Mouse (Mus musculus): ENCODE data around the gene Scn11a. TPM values are rescaled to one million over a fixed set of nuclear protein-coding genes. Genes with fewer than 3 reads are reported as not detected.

Scn11a gene
- polyA plus RNA-seq, 1 experiment: 0.26 TPM

GRCm38 (mm10) chr9:119728412-119729097 lies 96.7 kb downstream of the Scn11a start:
- no peak overlapping the region for H3K4me3 ChIP-seq (ENCODE audit: control insufficient read depth, low read depth, low read length)
- H3K27ac ChIP-seq (ENCODE audit: control insufficient read depth, insufficient read depth, low read depth, low read length): no peak overlapping the region
- no peaks in the 10 kb centered on the region for H3K36me3 ChIP-seq (ENCODE audit: control insufficient read depth, insufficient read depth, low read length)
- peaks cover 3% of the 10 kb centered on the region for H3K4me1 ChIP-seq (ENCODE audit: control insufficient read depth, insufficient read depth, low read length)
- H3K27me3 ChIP-seq (ENCODE audit: control insufficient read depth, insufficient read depth, low read length): no peaks in the 10 kb centered on the region
- TF ChIP-seq POLR2A (IDR thresholded peaks at IDR 0.05; ENCODE audit: control insufficient read depth, low read depth, low read length): no peak
- TF ChIP-seq CTCF (IDR thresholded peaks at IDR 0.05; ENCODE audit: control insufficient read depth, insufficient read depth, insufficient replicate concordance, low read depth, low read length): no peak

DNA sequence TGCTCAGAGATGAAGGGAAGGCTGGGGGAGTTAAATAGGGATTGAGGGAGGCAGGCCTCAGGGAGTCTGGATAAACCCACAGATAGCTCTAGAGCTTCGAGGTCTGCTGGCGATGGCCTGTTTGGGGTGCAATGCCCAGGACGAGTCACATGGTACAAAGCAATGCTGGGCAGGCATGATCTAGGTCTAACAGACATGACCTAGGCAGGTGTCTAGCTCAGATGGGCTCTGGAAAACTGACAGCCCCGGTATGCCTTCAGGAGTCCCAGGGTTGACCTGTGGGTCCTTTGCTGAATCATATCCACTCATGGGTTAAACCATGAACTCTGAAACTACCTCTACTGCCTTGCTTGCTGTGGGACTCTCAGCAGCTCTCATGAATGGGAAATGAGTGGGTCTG lies 98.3 kb downstream of the Scn11a start:
- TF ChIP-seq POLR2A (IDR thresholded peaks at IDR 0.05; ENCODE audit: control insufficient read depth, low read depth, low read length) (no peak), CTCF (IDR thresholded peaks at IDR 0.05; ENCODE audit: control insufficient read depth, insufficient read depth, insufficient replicate concordance, low read depth, low read length) (no peak)
- no peak overlapping the region for H3K27ac ChIP-seq (ENCODE audit: control insufficient read depth, insufficient read depth, low read depth, low read length)
- H3K4me3 ChIP-seq (ENCODE audit: control insufficient read depth, low read depth, low read length): no peak overlapping the region
- no peaks in the 10 kb centered on the region for H3K36me3 ChIP-seq (ENCODE audit: control insufficient read depth, insufficient read depth, low read length)
- no peaks in the 10 kb centered on the region for H3K27me3 ChIP-seq (ENCODE audit: control insufficient read depth, insufficient read depth, low read length)
- peaks cover 3% of the 10 kb centered on the region for H3K4me1 ChIP-seq (ENCODE audit: control insufficient read depth, insufficient read depth, low read length)

DNA sequence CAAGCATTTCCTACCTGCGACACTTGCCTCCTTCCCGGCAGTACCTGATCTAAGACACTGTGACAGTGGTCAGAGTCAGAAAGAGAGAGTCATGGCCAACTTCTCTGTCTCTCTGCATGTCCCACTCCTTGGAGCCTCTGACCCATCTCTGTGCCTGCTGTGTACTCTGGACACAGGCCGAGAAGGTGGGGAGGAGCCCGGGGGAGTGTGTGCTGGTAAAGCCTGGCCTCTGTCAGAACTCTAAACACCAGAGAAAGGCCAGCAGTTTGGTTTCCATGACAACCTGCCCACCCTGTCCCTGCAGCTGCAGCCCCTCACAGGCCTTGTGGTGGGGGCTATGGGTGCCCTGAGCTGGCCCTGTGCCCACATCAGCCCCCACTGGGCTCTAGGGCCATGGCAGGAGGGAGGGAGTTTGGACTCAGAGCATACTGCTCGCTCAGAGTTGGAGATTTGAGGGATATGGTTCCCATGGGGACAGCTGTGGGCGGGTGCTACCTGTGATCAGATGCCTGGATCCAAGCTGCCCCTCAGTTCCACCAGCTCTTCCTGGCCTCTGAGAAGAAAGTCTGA lies 99.9 kb downstream of the Scn11a start:
- Histone ChIP-seq H3K4me3 (ENCODE audit: control insufficient read depth, low read depth, low read length) (no peak overlapping the region), H3K27ac (ENCODE audit: control insufficient read depth, insufficient read depth, low read depth, low read length) (no peak overlapping the region), H3K27me3 (ENCODE audit: control insufficient read depth, insufficient read depth, low read length) (no peaks in the 10 kb centered on the region), H3K36me3 (ENCODE audit: control insufficient read depth, insufficient read depth, low read length) (no peaks in the 10 kb centered on the region), H3K4me1 (ENCODE audit: control insufficient read depth, insufficient read depth, low read length) (peaks cover 3% of the 10 kb centered on the region)
- TF ChIP-seq POLR2A (IDR thresholded peaks at IDR 0.05; ENCODE audit: control insufficient read depth, low read depth, low read length) (no peak), CTCF (IDR thresholded peaks at IDR 0.05; ENCODE audit: control insufficient read depth, insufficient read depth, insufficient replicate concordance, low read depth, low read length) (no peak)

GRCm38 (mm10) chr9:119719222-119719621 lies 106.0 kb downstream of the Scn11a start, which contains the start of gene Scn10a:
Scn10a (minus strand) TSS chr9:119719322.
- no peak within 1 kb of the TSS for H3K27ac ChIP-seq (ENCODE audit: control insufficient read depth, insufficient read depth, low read depth, low read length)
- peaks cover 2% of the 10 kb centered on the region for H3K4me1 ChIP-seq (ENCODE audit: control insufficient read depth, insufficient read depth, low read length)
- H3K4me3 ChIP-seq (ENCODE audit: control insufficient read depth, low read depth, low read length): no peak within 1 kb of the TSS
- no peak for TF ChIP-seq POLR2A (IDR thresholded peaks at IDR 0.05; ENCODE audit: control insufficient read depth, low read depth, low read length)
- no peak for TF ChIP-seq CTCF (IDR thresholded peaks at IDR 0.05; ENCODE audit: control insufficient read depth, insufficient read depth, insufficient replicate concordance, low read depth, low read length)
- H3K36me3 ChIP-seq (ENCODE audit: control insufficient read depth, insufficient read depth, low read length): no peaks in the 10 kb centered on the region
- H3K27me3 ChIP-seq (ENCODE audit: control insufficient read depth, insufficient read depth, low read length): no peaks in the 10 kb centered on the region

- Histone ChIP-seq H3K27me3 (ENCODE audit: control insufficient read depth, insufficient read depth, low read length) (no peaks in the 10 kb centered on the region), H3K4me1 (ENCODE audit: control insufficient read depth, insufficient read depth, low read length) (no peaks in the 10 kb centered on the region), H3K36me3 (ENCODE audit: control insufficient read depth, insufficient read depth, low read length) (no peaks in the 10 kb centered on the region), H3K4me3 (ENCODE audit: control insufficient read depth, low read depth, low read length) (no peak overlapping the region), H3K27ac (ENCODE audit: control insufficient read depth, insufficient read depth, low read depth, low read length) (no peak overlapping the region)
- TF ChIP-seq CTCF (IDR thresholded peaks at IDR 0.05; ENCODE audit: control insufficient read depth, insufficient read depth, insufficient replicate concordance, low read depth, low read length): no peak
- no peak for TF ChIP-seq POLR2A (IDR thresholded peaks at IDR 0.05; ENCODE audit: control insufficient read depth, low read depth, low read length)
Measured at GRCm38 (mm10) chr9:119706700-119707099, 118.6 kb downstream of the Scn11a start.

Other genes with a start within 250 kb of the Scn11a start
- gene Scn5a, start 246.4 kb downstream of the Scn11a start, polyA plus RNA-seq (2012; rRNA removed): 0.70 and 0.79 TPM in 2 replicates
- 0.68 and 0.91 TPM in 2 replicates for gene Scn10a, start 106.1 kb downstream of the Scn11a start, polyA plus RNA-seq (2012; rRNA removed)
- 346 and 472 TPM in 2 replicates for gene Wdr48, start 69.4 kb upstream of the Scn11a start, polyA plus RNA-seq (2012; rRNA removed)
- gene Gorasp1, start 112.1 kb upstream of the Scn11a start, polyA plus RNA-seq (2012; rRNA removed): 11.5 and 14.1 TPM in 2 replicates
- 66.1 and 68.7 TPM in 2 replicates for gene Ttc21a, start 112.2 kb upstream of the Scn11a start, polyA plus RNA-seq (2012; rRNA removed)
- 99.8 and 99.9 TPM in 2 replicates for gene Csrnp1, start 159.2 kb upstream of the Scn11a start, polyA plus RNA-seq (2012; rRNA removed)
- gene Xirp1, start 198.1 kb upstream of the Scn11a start, polyA plus RNA-seq (2012; rRNA removed): 0.67 and 0.90 TPM in 2 replicates
- gene Cx3cr1, start 244.4 kb upstream of the Scn11a start, polyA plus RNA-seq (2012; rRNA removed): 2.2 and 2.7 TPM in 2 replicates